Mouse (Mus musculus) neutrophil, adult 5-6 weeks (primary cell): ENCODE measurements around the gene Fbxl7. TPM values are rescaled to one million over a fixed set of nuclear protein-coding genes. Genes with fewer than 3 reads are reported as not detected.

Source experiments
- ATAC-seq: fragments of 151-379, 151-347 bp; 2 replicates; pipeline ENCODE4 v1.8.0; 2017; ENCODE audit warnings: mild to moderate bottlenecking, moderate TSS enrichment; ENCODE audit not compliant: insufficient number of reproducible peaks, poor library complexity, low FRiP score, severe bottlenecking; ENCODE audit errors: extremely low read depth
- total RNA-seq: library from RNA; stranded (forward); fragments of 200-1000 nt; gene quantifications from 2 replicates; pipeline ENCODE4 v1.2.3, GENCODE M21; 2017

Fbxl7 gene
- total RNA-seq: 0.12 TPM in 1 of 2 replicates, not detected in the other

DNA sequence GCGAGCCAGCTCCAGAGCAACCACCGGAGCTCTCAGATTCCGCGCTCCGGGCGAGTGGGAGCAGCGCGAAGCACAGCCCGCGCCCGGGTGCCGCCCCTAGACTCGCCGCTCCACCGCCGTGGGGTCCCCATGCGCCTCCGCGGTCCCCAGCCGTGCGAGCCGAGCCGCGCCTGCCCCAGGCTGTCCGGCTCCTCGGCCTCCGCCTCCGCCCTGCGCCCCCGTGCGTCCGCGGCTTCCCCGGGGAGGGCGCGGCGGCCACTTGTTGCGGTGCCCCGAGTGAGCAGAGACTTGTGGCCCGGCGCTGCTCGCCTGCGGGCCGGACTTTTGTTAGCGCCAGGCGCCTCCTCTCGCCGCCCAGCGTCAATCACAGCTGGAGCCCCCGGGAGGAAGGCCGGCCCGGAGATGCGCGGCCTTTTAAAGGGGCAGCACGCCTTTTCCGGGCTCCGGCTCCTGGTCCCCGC, at the start of gene Fbxl7:
Gene Fbxl7, minus strand, starts transcription at position 330 of the 461 bp plus-strand sequence.
- no peak for ATAC-seq

DNA sequence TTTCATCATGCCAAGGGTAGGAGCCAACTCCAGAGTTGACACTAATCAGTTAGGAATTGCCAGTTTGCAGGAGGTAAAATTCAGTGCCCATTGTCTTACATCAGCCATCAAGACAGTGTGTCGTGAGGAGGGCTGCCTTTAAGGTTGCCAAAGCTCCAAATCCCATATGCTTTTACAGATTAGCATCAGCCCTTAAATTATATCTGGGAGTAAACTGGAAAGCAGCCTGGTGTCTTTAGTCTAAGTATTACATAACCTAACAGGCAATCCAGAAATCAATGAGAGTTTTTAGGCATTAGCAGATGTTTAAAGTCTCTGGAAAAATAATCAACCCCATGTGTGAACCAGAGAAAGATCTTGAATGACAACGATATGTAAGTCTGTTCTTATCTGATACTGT, 26.6 kb upstream of the Fbxl7 start:
- no peak for ATAC-seq

- no peak for ATAC-seq
Measured at GRCm38 (mm10) chr15:26913427-26913826, 18.0 kb upstream of the Fbxl7 start.

GRCm38 (mm10) chr15:26895761-26896160, 381 bp upstream of the Fbxl7 start:
- no peak for ATAC-seq

GRCm38 (mm10) chr15:26894801-26895229, 565 bp downstream of the Fbxl7 start:
- no peak for ATAC-seq

GRCm38 (mm10) chr15:26894031-26894655, 1.2 kb downstream of the Fbxl7 start:
- ATAC-seq: no peak

DNA sequence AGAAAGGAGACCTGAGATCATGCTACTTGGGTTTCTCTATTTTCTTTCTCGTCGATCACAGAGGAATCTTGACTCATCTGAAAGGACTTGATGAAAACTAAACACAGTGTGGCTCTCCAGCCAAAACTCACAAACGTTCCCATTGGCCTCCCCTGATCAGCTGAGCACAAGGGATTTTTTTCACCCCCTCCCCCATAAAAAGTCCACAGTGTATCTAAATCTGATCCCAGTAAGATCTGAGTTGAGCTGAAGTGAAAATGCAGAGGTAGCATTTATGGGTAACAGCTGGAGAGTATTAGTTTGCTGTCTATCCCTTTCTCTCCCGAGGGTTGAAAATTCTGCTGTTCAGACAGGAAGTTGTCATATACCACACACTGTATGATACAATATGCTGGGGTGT, 2.2 kb downstream of the Fbxl7 start:
- ATAC-seq: no peak

DNA sequence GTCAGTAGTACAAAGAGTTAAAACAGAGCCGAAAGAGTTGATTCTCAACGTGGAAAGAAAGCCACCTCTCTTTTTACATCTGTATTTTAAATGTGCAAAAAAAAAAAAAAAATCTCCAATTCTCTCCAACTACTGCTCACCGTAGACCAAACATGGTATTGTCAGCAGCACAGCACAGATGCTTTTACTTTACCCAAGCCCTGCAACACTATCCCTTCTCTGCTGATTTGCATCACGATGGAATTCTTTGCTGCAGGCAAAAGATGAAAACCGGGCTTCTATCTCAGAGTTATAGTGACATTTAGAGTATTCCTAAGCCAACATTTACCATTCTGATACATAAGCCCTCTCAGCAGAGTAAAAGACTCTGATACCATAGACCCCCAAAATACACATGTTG, 5.4 kb downstream of the Fbxl7 start:
- ATAC-seq: no peak

DNA sequence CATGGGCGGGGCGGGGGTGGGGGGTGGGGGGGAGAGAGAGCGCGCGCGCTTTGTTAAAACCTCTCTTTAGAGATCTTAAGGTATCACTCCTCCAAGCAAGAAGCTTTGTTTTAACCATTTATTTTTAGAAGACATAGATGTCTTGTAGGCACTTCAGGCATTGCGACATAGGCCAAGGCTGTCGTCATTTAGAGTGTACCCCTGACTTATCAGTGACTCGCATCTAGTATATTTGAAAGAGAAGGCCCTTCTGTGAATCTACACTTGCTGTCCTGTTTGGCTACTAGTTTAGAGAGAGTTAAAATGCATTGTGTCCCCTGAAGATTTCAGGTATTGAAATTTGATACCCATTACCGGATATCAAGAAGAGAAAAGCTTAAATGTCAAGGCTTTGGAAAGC, 7.2 kb downstream of the Fbxl7 start:
- no peak for ATAC-seq

- no peak for ATAC-seq
Measured at GRCm38 (mm10) chr15:26885979-26886378, 9.4 kb downstream of the Fbxl7 start.

DNA sequence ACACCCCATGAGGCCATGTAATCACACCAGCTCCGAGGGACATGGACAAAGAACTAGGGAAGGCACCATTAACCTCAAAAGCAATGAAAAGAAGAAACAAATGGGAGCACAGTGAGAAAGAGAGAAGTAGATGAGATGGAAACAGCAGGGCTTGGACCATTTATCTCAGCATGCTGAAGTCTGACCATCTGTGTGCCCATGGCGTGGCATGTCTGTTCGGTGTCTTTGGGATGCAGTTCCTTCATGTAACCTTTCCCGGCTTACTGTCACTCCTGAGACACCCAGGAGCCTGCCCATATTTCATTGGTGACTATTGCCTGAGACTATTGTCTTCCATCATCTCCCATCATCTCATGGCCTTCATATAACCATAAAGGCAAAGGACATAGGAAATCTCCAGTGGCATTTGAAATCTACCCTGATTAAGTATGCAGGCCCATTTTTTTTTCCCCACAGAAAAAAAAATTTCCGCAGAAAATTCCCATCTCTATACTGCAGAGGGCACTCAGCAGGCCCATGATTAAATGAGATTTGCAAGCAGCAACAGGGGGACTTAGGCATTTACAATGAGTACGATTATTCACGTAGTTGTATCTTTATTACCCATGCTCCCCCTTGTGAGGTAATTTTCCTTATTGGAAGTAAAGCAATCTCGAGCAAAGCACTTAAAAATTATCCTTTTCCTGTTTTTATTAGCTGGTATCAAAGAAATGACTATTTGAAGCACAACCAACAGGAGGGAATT, 15.0 kb downstream of the Fbxl7 start:
- no peak for ATAC-seq

GRCm38 (mm10) chr15:26875687-26876086, 19.7 kb downstream of the Fbxl7 start:
- ATAC-seq: no peak

DNA sequence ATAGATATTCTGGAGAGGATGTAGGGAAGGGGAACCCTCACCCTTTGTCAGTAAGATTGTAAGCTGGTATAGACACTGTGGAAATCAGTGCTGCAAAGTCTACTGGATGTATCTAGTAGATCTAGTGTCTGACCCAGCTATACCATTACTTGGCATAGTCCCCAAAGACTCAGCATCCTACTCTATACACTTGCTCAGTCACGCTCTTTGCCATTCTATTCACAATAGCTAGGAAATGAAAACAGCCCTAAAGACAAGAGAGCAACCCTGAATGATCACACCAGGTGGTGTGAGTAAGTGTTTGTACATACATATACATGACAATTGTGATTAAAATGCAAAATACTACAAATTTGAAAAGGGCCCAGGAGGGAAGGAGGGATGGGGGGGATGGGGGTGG, 23.1 kb downstream of the Fbxl7 start:
- no peak for ATAC-seq

DNA sequence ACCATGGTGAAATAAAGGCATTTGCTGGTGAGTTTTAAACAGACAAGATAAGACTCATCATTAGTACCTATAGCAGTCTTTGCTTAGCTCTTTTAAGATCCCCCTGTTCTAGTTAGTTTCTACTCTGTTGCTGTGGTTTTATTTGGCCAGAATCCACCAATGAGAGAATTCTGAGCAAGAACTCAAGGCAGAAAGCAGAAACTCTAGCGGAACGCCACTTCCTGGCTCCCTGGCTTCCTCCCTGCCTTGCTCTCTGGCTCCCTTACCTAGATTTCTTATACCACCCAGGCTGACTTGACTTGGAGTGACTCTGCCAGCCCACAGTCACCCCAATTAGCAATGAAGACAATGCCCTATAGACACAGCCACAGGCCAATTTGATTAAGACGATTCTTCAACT, 26.2 kb downstream of the Fbxl7 start:
- ATAC-seq: no peak

DNA sequence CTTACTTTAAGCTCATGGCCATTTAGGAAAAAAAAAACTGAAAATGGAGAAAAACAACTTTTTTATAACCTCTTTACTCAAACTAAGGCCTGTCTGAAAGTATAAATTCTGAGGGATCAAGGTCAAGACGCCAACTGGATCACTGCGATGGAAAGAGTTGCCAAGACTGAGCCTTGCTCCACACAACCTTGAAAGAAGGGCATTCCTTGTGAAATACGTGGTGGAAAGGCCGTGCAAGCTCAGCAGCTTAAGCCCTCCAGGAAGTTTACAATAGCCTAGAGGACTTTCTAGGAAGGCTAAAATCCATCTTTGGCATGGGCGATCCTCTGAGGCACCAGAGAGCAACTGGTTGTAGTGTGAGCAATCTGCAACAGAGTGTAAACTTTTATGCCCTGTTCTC, 27.9 kb downstream of the Fbxl7 start:
- ATAC-seq: no peak

- ATAC-seq: no peak
Measured at GRCm38 (mm10) chr15:26862173-26862572, 33.2 kb downstream of the Fbxl7 start.

GRCm38 (mm10) chr15:26849626-26850025, 45.8 kb downstream of the Fbxl7 start:
- no peak for ATAC-seq

DNA sequence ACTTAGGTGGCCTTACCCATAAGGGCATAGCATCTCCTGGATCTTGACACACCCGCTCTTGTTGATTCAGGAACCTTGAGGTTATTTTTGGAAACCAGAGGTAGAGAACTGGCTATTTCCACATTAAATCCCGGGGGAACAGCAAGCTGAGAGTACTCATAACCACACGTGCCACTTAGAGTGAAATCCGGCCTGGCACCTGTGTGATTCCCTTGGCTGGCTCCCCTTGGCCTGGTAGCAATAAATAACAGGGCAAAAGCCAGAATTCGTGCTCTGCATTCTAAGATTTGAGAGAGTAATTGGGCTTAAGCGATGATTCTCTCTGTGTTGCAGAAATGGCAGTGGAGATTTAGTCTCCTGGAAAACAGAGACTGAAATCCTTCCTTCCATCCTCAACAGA, 53.2 kb downstream of the Fbxl7 start:
- no peak for ATAC-seq

DNA sequence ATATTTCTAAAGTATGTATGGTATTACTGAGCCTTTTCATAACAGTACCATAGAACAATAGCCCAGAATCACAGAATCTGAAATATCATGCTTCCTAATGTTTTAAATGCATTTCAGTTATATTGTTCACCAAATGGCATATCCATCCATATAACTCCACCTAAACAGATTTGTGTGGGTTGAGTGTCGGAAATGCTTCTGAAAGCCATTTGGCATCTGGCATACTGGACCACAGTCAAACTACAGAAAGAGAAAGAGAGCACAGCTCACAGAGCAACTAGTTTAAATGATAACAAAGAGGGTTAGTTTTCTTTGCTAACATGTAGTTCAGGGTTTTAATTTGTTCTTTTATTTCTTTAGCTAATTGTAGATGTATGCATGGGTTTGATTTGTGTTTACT, 57.0 kb downstream of the Fbxl7 start:
- no peak for ATAC-seq

DNA sequence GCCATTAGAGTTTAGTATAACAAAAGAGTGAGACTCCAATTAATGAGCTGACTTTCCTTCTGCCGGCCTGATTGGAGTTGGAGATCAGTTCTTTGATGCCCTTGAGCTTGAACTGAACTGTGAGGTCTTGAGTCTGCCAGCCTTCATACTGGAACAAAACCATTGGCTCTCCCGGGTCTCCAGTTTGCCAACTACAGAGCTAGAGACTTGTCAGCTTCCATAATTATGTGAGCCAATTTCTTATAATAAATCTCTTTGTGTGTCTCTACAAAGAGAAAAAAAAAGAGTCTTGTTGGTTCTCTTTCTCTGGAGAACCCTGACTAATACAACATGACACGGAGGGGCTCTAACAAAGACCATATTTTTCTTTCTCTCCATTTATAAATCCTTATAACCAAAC, 58.2 kb downstream of the Fbxl7 start:
- no peak for ATAC-seq

GRCm38 (mm10) chr15:26834415-26834814, 61.0 kb downstream of the Fbxl7 start:
- no peak for ATAC-seq
